Mouse (Mus musculus) retina, postnatal 1 day (tissue): ENCODE measurements around the gene Uox.

Source experiments
- DNase-seq: peaks from one replicate; pipeline ENCODE4 v3.0.0-alpha.2; 2012

Gene Uox

GRCm38 (mm10) chr3:146628227-146628982 lies 58.2 kb downstream of the Uox start:
- DNase-seq, result no peak

DNA sequence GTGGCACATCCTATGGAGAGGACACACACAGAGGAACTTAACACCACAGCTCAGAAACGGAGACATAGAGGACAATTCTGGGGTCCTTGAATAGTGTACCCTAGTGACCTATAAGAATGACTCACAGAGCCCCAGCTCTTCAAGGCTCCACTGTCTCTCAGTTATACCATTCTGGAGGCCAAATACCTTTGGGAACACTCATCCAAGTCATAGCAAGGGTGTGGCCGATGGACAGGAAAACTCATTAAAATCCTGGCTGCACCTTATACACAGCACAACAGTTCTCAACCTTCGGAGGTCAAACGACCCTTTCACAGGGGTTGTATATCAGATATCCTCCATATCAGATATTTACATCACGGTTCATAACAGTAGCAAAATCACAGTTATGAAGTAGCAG lies 62.3 kb downstream of the Uox start:
- no peak for DNase-seq

GRCm38 (mm10) chr3:146641818-146642427 lies 71.7 kb downstream of the Uox start:
- DNase-seq, result no peak

DNA sequence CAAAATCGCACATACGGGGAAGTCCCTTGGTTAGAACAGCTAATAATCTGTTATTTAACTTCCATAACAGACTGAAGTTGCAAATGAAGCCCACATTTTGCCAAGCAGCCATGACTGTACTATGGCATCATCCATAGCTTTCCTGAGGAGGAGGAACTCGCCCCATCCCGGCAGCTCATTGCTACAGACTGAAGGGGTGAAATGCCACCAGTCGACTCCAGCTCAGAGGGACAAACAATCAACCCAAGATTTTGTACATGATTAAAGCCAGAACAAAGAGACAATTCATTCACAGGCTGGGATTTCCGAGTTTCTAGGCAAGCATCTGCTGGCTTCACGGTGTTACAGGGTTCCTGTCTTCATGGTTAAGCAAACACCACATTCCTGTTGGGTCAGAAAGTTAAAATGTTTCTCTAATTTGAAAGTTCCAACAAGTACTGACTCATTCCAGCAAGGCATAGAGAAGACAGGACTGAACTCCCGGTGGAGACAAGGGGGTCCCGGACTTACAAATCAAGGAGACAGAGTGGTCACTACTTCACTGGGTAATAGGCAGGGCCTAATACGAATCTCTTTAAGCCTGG lies 79.2 kb downstream of the Uox start:
- no peak for DNase-seq

- DNase-seq, result no peak
Measured at GRCm38 (mm10) chr3:146650716-146651115, 80.5 kb downstream of the Uox start.

GRCm38 (mm10) chr3:146651217-146651616 lies 81.0 kb downstream of the Uox start, which contains the start of gene 4930503B20Rik:
TSS of gene 4930503B20Rik (minus strand) at chr3:146651317.
- DNase-seq, result no peak

GRCm38 (mm10) chr3:146652431-146652830 lies 82.2 kb downstream of the Uox start:
- no peak for DNase-seq

DNA sequence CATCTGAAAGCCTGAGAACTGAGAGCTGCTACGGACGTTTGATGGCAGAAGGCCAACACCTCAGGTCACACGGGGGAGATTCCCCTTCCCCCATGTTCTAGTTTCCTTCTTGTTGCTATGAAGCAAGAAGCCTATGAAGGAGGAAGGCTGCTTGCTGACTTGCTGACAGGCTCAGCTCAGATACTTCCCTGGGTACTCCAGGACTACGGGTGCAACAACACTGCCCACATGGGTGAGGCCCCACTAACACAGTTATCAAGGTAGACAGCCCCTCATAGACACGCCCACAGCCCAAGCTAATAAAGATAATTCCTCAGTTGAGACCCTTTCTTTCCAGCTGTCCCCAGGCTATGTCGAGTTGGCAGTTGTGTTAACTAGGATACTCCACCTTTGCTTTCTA lies 83.5 kb downstream of the Uox start:
- DNase-seq, result no peak

DNA sequence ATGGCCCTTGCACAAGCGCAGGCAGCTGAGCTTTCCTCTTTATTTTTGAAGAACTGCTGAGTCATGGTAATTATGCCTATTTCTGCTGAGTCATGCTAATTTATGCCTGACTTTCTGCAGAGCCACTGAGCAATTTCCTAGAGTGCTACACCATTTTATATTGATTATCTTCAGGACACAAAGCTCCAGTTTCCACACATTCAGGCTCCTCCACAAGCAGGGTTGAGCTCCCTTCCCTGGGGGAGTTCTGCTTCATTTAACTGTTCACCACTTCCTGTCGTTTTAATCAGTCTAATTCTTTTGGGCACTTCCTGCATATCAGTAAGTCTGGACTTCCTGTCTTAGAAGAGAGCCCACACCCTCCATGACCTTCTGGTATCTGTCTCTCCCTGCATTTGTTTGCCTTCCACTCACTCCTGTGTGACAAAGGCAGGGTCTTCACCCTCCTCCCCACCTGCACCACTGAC lies 84.9 kb downstream of the Uox start:
- peak; percentile 32 for DNase-seq

DNA sequence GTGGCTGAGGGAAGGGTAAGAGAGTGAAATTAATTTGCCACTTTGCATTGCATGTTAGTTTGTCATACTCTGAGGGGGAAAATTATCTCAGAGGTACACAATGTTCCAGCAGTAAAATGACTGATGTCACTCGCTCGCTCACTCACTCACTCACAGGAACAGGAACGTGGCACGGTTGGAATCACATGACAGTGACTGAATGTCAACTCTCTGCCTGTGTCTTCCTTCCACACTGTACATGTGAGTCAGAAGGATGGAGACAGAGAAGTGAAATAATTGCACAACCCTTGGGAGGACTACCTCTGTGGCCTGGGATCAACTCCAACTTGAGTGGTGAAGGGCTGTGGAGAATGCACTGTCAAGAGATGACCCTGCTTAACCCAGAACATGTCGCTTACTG lies 87.2 kb downstream of the Uox start:
- no peak for DNase-seq

DNA sequence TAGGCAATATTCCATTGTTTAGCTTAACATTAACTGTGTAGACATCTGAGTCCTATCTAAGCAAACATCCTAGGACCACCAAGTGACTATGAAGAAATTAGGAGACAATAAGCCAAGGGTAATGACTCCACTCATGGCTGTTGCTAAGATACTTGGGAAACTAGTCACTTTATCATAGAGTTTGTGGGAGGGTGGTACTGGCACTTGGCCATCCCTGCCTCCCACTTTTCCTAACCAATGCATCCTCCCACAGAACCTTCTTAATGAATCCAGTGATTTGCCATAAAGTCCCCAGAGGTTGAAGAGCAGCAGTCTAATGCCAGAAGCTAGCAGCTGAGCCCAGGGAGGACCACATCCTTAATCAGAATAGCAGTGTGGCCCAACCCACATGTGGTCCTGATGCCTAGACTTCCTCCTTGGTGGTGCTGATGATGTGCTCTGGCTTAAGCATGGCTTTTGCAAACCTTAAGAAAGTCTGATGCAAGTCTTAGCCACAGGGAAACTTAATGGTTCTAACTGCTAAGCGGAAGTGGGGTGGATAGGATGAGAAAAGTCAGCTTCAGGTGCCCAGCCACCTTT lies 87.9 kb downstream of the Uox start:
- no peak for DNase-seq

GRCm38 (mm10) chr3:146659321-146659720 lies 89.1 kb downstream of the Uox start:
- no peak for DNase-seq

- DNase-seq, result no peak
Measured at GRCm38 (mm10) chr3:146661001-146661400, 90.8 kb downstream of the Uox start.

DNA sequence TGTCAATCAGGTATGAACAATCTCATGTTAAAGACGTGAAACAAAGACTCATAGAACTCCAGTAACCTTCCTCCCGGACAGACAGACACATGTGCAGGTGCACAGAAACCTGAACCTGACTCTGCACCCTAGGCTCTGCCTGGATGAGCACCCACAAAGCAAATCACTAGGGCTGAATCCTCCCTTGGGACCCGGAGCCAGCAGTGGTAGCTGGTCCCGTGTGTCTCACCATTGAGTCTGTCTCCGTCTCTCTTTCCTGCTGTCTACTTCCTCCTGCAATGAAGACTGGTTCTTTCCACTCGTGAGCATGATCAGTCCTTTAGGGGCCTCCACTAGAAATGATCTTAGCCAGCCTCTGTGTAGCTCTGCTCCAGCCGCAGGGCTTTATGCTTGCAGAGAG lies 91.7 kb downstream of the Uox start:
- DNase-seq, result no peak

GRCm38 (mm10) chr3:146671121-146671520 lies 100.9 kb downstream of the Uox start:
- no peak for DNase-seq

GRCm38 (mm10) chr3:146675101-146675500 lies 104.9 kb downstream of the Uox start:
- DNase-seq, result no peak

DNA sequence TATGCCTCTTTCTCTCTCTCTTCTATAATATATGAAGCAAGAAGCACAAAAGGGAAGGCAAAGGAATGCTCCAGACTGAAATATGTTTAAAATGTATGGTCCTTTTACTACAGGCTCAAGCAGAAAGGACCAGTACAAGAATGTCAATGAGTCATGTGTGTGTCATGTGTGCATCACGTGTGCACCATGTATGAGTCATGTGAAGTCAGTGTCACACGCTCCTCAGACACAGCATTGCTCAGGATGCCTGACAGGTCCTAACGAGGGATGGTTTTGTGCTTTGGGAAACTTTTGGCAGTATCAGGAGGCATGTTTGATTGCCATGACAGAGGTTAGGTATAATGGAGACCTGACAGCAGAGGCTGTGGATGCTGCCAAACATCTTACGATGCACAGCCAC lies 106.0 kb downstream of the Uox start:
- DNase-seq, result no peak

- no peak for DNase-seq
Measured at GRCm38 (mm10) chr3:146679646-146680045, 109.4 kb downstream of the Uox start.

- DNase-seq, result no peak
Measured at GRCm38 (mm10) chr3:146680625-146681024, 110.4 kb downstream of the Uox start.

- DNase-seq, result no peak
Measured at GRCm38 (mm10) chr3:146681696-146682095, 111.5 kb downstream of the Uox start.
